Mouse (Mus musculus): ENCODE measurements at regions not wholly inside any gene's neighbourhood (a gene's known extent, or its start where the extent isn't known, plus 50 kb on each side); places are given as distances from the start of the nearest gene placed in this dataset.

GRCm38 (mm10) chr8:41485163-41485562 lies 68.3 kb upstream of the Frg1 start:
- DNase-seq (ENCODE audit: low read depth): no peak

- DNase-seq (ENCODE audit: low read depth): no peak
Measured at GRCm38 (mm10) chr8:41483297-41483696, 66.4 kb upstream of the Frg1 start.

GRCm38 (mm10) chr8:41472992-41473699 lies 56.3 kb upstream of the Frg1 start:
- no peak for DNase-seq (ENCODE audit: low read depth)

- DNase-seq (ENCODE audit: low read depth): no peak
Measured at GRCm38 (mm10) chr8:41472233-41472632, 55.4 kb upstream of the Frg1 start.
